In genomic region chr12:80130558-80131358, GRCm38 (mm10) we compare ENCODE assay signal across 8 mouse cellular contexts. TPM values are rescaled to one million over a fixed set of nuclear protein-coding genes. Genes with fewer than 3 reads are reported as not detected.
DNase-seq lines count a peak whose midpoint lies in the region; ATAC-seq and TF ChIP-seq lines count a peak whose summit lies in the region.

No protein-coding gene starts in this region.

- peak overlapping the region; percentile 94 for H3K27ac ChIP-seq in bone marrow macrophage, adult 2 months (ENCODE audit: insufficient read depth, low read depth, low read length)
- peak overlapping the region; percentile 77 for H3K27ac ChIP-seq in heart, embryonic 11.5 days (ENCODE audit: low read depth, low read length)
- peak overlapping the region; percentile 98 for H3K27ac ChIP-seq in kidney, embryonic 15.5 days
- H3K27ac ChIP-seq in stomach, embryonic 15.5 days = peak overlapping the region; percentile 98

- H3K4me2 ChIP-seq in heart, embryonic 11.5 days = peak overlapping the region; percentile 86
- H3K4me2 ChIP-seq in kidney, embryonic 15.5 days = peak overlapping the region; percentile 65
- peak overlapping the region; percentile 70 for H3K4me2 ChIP-seq in stomach, embryonic 15.5 days

- DNase-seq in ES-CJ7 (ENCODE audit: low read depth, low spot score) = peak; percentile 30
- DNase-seq in right cerebral cortex, postnatal 4 days = no peak
- DNase-seq in layer of hippocampus, adult 9-11 months = no peak

- no peaks in the 10 kb centered on the region for H3K27me3 ChIP-seq in heart, embryonic 11.5 days (ENCODE audit: control insufficient read depth, insufficient read depth, low read length)
- H3K27me3 ChIP-seq in kidney, embryonic 15.5 days = no peaks in the 10 kb centered on the region
- H3K27me3 ChIP-seq in megakaryocyte, embryonic 14.5 days (replicated peaks) = peaks cover 4% of the 10 kb centered on the region
- H3K27me3 ChIP-seq in stomach, embryonic 15.5 days (replicated peaks) = no peaks in the 10 kb centered on the region

- TF ChIP-seq CTCF in bone marrow macrophage, adult 2 months (IDR thresholded peaks at IDR 0.05; ENCODE audit: low read depth, low read length) = no peak

- peaks cover 55% of the 10 kb centered on the region for H3K4me1 ChIP-seq in bone marrow macrophage, adult 2 months (ENCODE audit: control insufficient read depth, insufficient read depth, low read length)
- H3K4me1 ChIP-seq in heart, embryonic 11.5 days (ENCODE audit: control insufficient read depth, insufficient read depth, low read length) = peaks cover 28% of the 10 kb centered on the region
- H3K4me1 ChIP-seq in kidney, embryonic 15.5 days = peaks cover 43% of the 10 kb centered on the region
- H3K4me1 ChIP-seq in megakaryocyte, embryonic 14.5 days = peaks cover 48% of the 10 kb centered on the region
- H3K4me1 ChIP-seq in stomach, embryonic 15.5 days = peaks cover 28% of the 10 kb centered on the region

- 14% methylated on average over 6 of the region's 6 CpGs for WGBS in heart, embryonic 11.5 days (ENCODE audit: insufficient replicate concordance)
- 2% methylated on average over 6 of the region's 6 CpGs for WGBS in kidney, embryonic 15.5 days
- 9% methylated on average over 6 of the region's 6 CpGs for WGBS in stomach, embryonic 15.5 days

- H3K36me3 ChIP-seq in heart, embryonic 11.5 days (ENCODE audit: control insufficient read depth, insufficient read depth, low read length) = peaks cover 3% of the 10 kb centered on the region; the same call in 1 of the 2 replicates
- H3K36me3 ChIP-seq in kidney, embryonic 15.5 days = peaks cover 9% of the 10 kb centered on the region; the same call in 1 of the 2 replicates
- peaks cover 20% of the 10 kb centered on the region for H3K36me3 ChIP-seq in megakaryocyte, embryonic 14.5 days (replicated peaks; ENCODE audit: low read length)
- peaks cover 3% of the 10 kb centered on the region; the same call in 1 of the 2 replicates for H3K36me3 ChIP-seq in stomach, embryonic 15.5 days

- peak overlapping the region; percentile 14 for H3K4me3 ChIP-seq in bone marrow macrophage, adult 2 months (ENCODE audit: insufficient read depth, low read length)
- H3K4me3 ChIP-seq in heart, embryonic 11.5 days (ENCODE audit: low read depth, low read length) = no peak overlapping the region
- peak overlapping the region; percentile 18; the same call in 1 of the 2 replicates for H3K4me3 ChIP-seq in kidney, embryonic 15.5 days (replicated peaks)
- H3K4me3 ChIP-seq in megakaryocyte, embryonic 14.5 days (replicated peaks) = peak overlapping the region; percentile 77
- H3K4me3 ChIP-seq in stomach, embryonic 15.5 days (replicated peaks) = peak overlapping the region; percentile 26

- TF ChIP-seq POLR2A in bone marrow macrophage, adult 2 months (IDR thresholded peaks at IDR 0.05; ENCODE audit: borderline replicate concordance, low read depth, low read length) = no peak

- no peak; the same call in 1 of the 2 replicates for ATAC-seq in heart, embryonic 11.5 days (replicated peaks; ENCODE audit: insufficient number of reproducible peaks, low FRiP score, low TSS enrichment)
- peak; percentile 78 for ATAC-seq in kidney, embryonic 15.5 days (replicated peaks; ENCODE audit: low FRiP score)
- peak; percentile 57; the same call in 1 of the 2 replicates for ATAC-seq in stomach, embryonic 15.5 days (ENCODE audit: insufficient read depth, low FRiP score, low read depth)

- peak overlapping the region; percentile 54; the same call in 1 of the 2 replicates for H3K9ac ChIP-seq in heart, embryonic 11.5 days (ENCODE audit: low read depth, low read length)
- peak overlapping the region; percentile 15 for H3K9ac ChIP-seq in kidney, embryonic 15.5 days
- no peak overlapping the region; the same call in 1 of the 2 replicates for H3K9ac ChIP-seq in stomach, embryonic 15.5 days

- no peaks in the 10 kb centered on the region for H3K9me3 ChIP-seq in heart, embryonic 11.5 days (replicated peaks; ENCODE audit: control insufficient read depth, low read length)
- H3K9me3 ChIP-seq in kidney, embryonic 15.5 days (replicated peaks) = no peaks in the 10 kb centered on the region
- H3K9me3 ChIP-seq in megakaryocyte, embryonic 14.5 days = no peaks in the 10 kb centered on the region
- no peaks in the 10 kb centered on the region for H3K9me3 ChIP-seq in stomach, embryonic 15.5 days

RNA-seq across cellular contexts. Expression of gene Zfp36l1, which starts 17.9 kb away (rescaled TPM):
- 265 and 268 TPM in 2 replicates for polyA plus RNA-seq in bone marrow macrophage, adult 2 months (2012; ENCODE audit: insufficient read depth, insufficient read length, missing spikeins)
- 133 and 144 TPM in 2 replicates for polyA plus RNA-seq in heart, embryonic 11.5 days (2014; fragmentation: Nextera tagmentation; extraction: Ambion mirVana)
- polyA plus RNA-seq in kidney, embryonic 15.5 days (2015; fragmentation: Nextera tagmentation; extraction: Ambion mirVana) = 136 and 154 TPM in 2 replicates
- polyA plus RNA-seq in megakaryocyte, embryonic 14.5 days (2012; ENCODE audit: insufficient read depth, low replicate concordance) = 206 and 219 TPM in 2 replicates
- 142 and 146 TPM in 2 replicates for polyA plus RNA-seq in stomach, embryonic 15.5 days (2015; fragmentation: Nextera tagmentation; extraction: Ambion mirVana)
